Mouse (Mus musculus) bone marrow, adult 2 months (tissue): ENCODE data around the gene Gm21970.

Source experiments
- CTCF ChIP-seq: fragments of 200-500 bp; IDR thresholded peaks from 2 replicates; pipeline ENCODE4 v1.5.1; 2011; ENCODE audit warnings: low read length, control low read depth; ENCODE audit not compliant: control insufficient read depth, insufficient read depth
- POLR2A ChIP-seq: fragments of 200-500 bp; IDR thresholded peaks from 2 replicates; pipeline ENCODE4 v1.6.1; 2011; ENCODE audit warnings: low read depth, mild to moderate bottlenecking, control low read depth, low read length, borderline replicate concordance; ENCODE audit not compliant: control insufficient read depth

DNA sequence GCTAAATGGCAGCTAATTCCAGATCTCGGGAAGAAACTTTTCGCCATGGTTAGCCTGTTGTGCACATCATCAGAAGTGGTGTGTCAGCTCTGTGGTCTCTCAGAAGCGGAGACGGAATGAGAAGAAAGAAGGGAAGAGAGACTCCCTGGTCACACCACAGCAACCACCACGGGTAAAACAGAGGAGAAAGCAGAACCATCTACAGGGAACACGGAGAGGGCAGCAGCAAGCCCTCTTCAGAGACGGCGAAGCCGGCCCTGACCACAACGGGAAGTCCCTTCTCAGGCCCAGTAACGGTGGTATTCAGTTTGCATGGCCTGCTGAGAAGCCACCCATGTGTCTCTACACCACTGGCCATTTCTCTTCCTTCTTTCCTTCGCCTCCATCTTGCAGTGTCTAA lies 36.4 kb upstream of the Gm21970 start:
- TF ChIP-seq CTCF (no peak), POLR2A (peak; percentile 48)
